Mouse (Mus musculus): Measurements from ENCODE around the gene Cd3d.
A peak's percentile ranks its signal among the peaks of the same experiment; 100 is the strongest.
"Not testable (repeated sequence)": the region's sequence is repeated elsewhere in the genome, so short reads cannot be mapped to it uniquely, and the experiment has no call there.

The Cd3d gene

DNA sequence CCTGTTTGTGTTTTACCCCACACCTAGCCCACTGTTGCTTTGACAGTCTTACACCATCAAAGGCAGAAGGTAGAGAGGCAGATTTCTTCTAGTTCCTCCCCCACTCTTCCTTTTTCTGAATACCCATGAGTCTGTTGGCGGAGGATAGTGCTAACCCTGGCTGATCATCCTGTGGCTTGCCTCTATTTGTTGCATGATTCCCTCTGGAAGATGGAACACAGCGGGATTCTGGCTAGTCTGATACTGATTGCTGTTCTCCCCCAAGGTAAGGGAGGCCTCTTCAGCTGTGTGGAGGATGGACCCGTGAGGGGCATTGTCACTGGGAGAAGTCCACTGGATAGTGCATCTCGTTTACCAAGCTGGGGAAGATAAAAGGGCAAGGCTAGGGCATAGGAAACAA, at the start of gene Cd3d:
Gene Cd3d (plus strand): TSS at position 111 of the 400 bp plus-strand sequence.
- DNase-seq (ENCODE audit: low read depth, low spot score): peak; percentile 71

DNA sequence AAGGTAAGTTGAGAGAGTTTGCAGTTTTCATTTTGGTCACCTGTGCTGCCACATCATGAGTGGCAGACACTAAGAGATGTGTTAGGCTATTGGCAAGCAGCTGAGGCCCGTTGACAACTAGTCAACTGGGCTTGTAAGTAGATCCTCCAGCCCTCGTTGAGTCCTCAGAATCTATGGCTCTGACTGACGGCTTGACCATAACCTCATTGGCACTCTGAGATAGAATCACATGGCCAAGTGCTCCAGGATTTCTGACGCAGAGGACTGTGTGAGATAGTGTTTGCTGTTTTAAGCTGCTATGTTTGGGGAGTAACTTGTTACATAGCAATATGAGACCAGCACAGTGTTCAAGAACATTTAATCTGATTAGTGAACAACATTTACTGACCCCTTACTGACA, 39.8 kb upstream of the Cd3d start:
- DNase-seq (ENCODE audit: low read depth, low spot score): no peak

DNA sequence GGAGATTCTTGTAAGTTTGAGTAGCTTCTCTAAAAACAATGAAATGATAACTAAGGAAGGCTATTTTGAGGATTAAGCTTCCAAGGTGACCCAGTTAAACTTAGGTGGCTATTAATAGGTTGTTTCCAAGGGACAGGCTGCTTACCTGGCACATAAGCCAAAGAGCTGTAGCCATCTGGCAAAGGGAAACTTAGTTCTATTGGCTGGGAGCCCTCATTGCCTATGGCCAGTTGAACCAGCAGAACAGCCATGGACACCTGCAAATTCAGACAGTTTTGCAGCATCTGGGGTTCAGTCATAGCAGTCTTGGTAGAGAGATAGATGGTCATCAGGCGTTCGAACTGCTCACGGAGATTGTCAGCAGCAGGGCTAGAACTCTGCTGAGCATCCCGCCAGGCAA, 39.2 kb upstream of the Cd3d start:
- DNase-seq (ENCODE audit: low read depth, low spot score): no peak

DNA sequence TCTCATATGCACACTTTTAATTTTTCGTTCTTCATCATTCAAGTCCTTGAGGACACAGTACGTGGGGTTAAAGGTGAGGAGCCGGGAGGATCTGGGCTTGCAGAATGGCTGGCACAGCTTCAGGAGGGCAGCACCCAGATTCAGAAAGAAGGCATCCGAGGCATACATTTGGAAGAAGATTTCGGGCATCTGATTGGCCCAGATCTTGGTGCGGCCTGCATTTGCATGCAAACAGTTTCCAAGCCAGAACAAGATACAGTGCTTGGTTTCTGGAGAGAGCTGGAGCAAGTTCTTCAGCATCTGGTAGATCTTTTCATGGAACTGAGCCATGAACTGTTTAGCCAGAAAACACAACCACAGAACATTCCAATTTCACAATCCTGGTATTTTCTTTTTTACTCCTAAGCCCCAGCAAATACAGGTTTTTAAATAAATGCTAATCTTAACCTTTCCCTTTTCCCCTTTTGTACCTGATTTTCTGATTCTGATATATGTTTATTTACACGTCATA, 35.3 kb upstream of the Cd3d start:
- no peak for DNase-seq (ENCODE audit: low read depth, low spot score)

DNA sequence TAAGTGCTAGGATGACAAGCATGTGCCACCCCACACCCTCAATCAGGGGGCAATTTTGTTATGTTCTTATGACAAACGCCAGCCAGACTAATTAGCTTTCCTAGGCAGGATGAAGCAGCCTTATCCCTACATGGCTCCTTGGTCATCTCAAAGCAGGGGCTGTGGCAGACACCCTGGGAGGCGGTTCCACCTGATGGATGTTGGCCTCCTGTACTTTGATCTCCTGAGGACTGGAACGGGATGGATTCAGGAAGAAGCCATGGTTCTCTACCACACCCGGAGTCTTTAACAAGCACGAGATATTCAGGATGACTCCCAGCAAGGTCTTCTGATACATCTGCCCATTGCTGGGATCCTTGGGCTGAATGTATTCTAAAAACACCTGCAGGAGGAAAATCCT, 33.8 kb upstream of the Cd3d start:
- DNase-seq (ENCODE audit: low read depth, low spot score): no peak

DNA sequence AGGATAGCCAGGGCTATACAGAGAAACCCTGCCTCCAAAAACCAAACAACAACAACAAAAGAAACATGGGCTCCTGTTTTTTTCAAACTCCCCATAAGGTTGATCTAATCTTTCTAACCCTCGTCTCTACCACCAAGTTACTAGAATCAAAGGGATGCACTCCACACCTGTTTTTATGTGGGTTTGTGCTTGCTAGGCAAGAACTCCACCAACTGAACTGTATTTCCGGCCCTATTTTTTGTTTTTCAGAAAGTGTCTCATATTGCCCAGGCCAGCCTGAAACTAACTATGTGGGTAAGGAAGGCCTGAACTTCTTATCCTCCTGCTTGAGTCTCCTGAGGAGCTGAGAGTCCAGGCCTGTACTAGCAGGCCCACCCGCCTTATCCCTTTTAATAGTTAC, 27.2 kb upstream of the Cd3d start:
- DNase-seq (ENCODE audit: low read depth, low spot score): peak; percentile 65

DNA sequence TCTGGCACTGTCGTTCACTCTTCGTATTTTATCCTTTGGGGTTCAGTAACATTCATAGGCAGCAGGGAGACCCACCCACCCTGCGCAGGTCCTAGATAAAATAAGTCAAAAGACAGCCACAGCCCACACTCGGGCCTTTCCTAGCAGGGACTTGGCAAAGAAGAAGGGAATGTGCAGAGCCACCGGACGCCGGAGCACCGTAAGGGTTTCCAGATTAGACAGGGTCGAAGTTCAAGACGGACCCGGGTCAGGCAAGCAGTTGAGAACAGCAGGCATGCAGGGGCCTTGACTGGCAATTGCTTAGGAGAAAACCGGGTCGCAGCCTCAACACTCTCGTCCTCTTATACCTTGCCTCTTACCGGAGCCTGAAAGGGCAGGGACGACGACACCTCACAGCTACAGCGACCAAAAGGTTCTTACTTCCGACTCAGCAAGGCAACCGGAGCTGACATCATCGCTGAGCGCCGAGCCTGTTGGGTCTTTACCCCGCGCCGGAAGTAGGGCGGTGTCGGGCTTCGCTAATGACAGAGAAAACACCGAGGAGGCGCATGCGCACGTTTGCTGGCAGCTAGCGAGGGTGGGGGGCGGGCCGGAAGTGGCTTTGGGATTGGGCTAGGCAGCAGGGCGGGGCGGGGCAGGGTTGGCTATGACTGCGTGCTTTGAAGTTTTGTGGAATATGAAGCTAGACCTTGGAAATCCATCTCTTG, 16.3 kb upstream of the Cd3d start, which contains the start of gene Ube4a:
Gene Ube4a (minus strand): TSS at position 475 of the 707 bp plus-strand sequence.
- DNase-seq (ENCODE audit: low read depth, low spot score): peak; percentile 100

DNA sequence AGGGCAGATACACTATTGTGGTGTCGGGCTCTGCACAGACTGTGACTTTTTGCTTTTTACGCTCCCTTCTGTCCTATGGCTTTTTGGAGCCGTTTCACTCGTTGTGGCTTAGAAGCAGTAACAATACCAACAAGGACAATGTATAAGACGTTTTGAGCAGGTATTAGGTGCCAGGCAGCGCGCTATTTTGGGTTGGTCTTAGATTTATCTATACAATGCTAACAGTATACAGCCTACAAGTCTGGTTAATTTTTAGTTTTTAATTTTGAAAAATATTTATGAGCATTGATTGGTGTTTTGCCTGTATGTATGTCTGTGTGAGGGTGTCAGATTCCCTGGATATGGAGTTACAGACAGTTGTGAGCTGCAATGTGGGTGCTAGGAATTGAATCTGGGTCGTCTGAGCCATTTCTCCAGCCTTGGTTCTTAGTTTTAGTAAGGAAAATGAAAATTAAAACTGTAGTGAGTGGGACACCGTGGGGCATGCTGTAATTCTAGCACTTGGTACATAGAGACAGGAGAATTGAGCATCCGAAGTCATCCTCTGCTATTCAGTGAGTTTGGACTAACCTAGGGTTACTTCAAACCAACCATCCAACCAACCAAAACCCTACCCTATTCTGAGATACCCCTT, 15.6 kb upstream of the Cd3d start:
- no peak for DNase-seq (ENCODE audit: low read depth, low spot score)

DNA sequence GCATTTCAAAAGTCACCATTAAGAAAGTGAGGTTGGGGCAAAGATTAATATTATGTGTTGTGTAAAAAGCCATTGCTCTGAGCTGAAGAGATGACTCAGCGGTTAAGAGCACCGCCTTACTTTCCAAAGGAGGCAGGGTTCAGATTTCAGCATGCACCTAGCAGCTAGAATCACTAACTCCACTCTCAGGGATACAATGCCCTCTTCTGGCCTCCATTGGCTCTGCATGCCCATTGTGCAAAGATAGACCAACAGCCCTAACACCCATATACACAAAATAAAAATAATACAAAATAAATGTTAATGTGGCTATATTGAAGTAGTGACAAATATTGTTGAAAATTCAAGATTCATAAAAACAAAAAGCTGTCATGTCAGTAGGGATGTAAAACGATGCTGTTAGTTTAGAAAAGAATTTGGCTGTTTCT, 14.8 kb upstream of the Cd3d start:
- peak; percentile 90 for DNase-seq (ENCODE audit: low read depth, low spot score)

DNA sequence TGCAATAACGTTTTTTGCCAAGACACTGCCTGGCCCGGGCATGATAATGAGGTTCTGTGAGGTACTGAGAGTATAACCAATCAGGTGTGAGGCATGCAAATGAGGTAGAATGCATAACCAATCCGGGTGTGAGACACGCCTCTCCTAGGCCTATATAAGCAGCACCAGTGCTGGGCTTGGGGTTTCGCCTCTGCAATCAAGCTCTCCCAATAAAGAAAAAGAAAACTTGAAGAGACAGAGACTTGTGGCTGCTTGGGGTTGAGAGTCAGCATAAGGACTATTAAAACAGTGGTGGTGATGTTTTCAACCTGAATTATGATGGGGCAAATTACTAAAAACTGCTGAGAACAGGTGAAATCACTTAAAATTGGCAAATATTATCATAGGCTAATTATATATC, 13.8 kb upstream of the Cd3d start:
- DNase-seq (ENCODE audit: low read depth, low spot score): not testable (repeated sequence)

DNA sequence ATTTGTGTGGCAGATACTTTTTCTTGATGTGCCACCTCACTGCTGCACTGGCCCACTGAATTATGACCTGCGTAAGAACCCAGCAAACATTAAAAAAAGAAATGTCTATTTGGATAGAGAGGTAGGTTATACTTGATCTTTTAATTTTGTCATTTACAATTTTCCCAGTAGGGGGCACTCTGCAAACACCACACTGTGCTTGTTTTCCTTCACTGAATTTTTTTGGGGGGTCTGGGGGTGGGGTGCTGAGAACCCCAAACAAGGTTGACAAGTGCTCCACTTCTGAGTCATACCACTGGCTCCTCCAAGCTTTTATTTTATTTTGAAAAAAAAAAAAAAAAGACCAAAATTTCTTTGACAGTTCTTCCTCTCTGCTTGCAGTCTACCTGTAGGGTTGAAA, 12.1 kb upstream of the Cd3d start:
- DNase-seq (ENCODE audit: low read depth, low spot score): peak; percentile 65

DNA sequence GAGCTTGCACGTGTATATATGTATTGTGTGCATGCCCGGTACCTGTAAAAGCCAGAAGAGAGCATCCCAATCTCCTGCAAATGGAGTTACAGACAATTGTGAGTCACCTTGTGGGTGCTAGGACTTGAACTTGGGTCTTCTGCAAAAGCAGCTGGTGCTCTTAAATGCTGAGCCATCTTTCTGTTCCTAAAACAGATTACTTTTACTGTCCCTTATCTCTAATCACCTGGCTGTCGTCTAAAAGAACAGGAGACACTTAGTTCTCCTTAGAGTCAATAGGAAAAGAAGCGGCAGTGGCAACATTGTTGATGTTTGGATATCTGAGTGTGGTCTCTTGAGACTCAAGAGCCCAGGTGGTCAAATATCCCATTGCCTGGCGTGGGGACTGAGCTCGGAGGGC, 3.8 kb upstream of the Cd3d start:
- no peak for DNase-seq (ENCODE audit: low read depth, low spot score)

DNA sequence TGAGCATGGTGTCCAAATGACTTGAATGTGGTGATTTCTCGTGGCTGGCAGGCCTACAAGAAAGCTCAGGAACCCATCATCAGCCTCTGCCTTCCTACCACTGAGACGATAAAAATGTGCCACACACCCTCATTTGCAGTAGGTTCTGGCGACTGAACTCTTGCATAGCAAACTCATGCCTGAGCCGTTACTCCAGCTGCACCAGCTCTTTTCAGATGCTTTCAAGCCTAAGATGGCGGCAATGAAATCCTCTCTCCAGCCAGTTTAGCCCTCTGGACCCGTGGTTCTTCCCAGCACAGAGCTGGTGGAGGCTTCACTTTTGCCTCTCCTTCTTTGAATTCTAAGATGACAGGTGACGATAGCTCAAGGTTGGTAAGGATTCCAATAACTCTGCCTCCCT, 1.8 kb upstream of the Cd3d start:
- peak; percentile 36 for DNase-seq (ENCODE audit: low read depth, low spot score)

DNA sequence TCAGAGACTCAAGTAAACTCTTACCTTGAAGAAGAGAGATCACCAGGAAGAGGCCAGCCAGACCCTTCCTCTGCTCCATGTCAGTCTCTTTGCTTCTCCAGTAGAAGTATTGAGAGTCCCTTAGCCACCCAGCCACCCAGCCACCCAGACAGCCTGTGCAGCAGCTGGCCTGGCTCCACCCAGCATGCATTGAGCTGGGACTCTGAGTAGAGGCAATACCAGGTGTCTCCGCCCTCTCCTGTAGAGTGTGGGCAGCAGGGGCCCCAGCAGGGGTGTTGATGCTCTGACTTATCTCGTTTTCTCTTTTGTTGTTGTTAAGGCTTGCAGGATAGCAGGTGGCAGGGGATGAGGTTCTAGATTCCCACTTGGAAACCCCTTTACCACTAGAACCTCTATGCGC, 1.3 kb upstream of the Cd3d start, which contains the start of gene Cd3g:
Gene Cd3g (minus strand): TSS at position 190 of the 400 bp plus-strand sequence.
- peak; percentile 89 for DNase-seq (ENCODE audit: low read depth, low spot score)

DNA sequence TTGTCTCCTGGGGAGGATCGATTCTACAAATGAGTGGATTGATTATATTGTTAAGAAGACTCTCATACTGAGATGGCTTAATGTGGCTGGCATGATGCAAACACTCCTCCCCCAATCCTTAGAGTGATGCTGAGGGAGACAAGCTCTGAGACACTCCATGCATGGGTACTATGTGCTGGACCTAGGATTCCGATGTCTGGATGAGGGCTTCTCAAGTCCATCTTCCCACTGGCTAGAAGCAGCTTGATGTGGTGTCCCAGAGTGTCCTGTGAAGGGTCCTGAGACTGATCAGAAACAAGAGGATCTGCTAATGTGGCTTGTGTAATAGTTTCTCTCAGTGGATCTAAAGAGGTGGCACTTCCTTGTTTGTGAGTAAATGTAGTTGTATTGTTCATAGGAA, 482 bp upstream of the Cd3d start:
- DNase-seq (ENCODE audit: low read depth, low spot score): peak; percentile 38

DNA sequence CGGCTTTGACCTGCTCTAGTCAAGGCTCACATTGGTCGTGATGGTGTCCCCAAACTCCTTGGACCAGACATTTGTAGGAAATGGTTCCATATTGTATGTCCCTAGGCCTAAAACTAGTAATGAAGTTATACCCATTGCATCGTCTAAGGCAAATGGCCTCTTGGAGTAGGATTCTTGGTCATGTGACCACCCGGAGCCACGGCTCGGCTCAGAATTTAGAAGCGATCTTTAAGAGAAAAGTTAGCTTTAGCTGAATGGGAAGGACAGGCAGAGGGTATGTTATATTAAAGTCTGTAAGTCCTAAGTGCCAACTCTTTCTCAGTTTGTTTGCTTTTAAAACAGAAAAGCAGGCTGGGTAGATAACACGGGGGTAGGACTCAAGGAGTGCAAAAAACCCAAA, 495 bp downstream of the Cd3d start:
- peak; percentile 50 for DNase-seq (ENCODE audit: low read depth, low spot score)

DNA sequence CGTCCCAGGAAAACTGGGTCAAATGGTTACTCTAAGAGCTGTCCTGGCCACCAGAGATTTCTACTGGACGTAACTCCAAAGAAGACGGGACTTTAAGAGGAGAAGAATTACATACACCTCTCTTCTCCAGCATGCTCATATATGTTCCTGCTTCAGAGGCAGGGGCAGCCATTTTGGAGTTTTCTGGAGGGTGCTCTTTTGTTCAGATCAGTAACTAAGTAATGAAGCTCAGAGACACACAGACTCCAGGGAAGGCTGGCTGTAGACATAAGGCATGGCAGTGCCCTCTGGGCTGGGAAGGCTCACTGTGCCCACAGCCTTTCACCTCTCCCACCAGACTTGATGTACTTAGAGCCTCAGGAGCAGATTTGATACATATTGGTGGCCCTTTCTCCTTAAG, 945 bp downstream of the Cd3d start:
- peak; percentile 54 for DNase-seq (ENCODE audit: low read depth, low spot score)

DNA sequence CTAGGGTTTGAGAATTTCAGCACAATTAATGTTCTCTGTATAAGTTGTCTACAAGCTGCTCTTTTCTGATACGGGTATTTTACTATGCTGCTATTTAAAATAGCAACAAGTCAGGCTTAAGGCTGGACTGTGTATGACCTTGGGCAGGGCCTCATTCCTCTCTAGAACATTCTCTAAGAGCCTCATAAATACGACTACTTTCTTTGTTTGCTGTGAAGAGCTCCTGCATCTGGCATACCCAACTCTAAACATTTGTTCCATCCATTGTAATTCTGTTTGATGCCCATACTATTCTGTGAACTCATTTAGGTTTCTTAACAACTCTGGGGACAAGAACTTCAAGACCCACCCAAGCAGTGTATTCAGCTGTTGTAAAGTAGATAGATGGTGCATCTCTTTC, 1.4 kb downstream of the Cd3d start:
- DNase-seq (ENCODE audit: low read depth, low spot score): no peak

DNA sequence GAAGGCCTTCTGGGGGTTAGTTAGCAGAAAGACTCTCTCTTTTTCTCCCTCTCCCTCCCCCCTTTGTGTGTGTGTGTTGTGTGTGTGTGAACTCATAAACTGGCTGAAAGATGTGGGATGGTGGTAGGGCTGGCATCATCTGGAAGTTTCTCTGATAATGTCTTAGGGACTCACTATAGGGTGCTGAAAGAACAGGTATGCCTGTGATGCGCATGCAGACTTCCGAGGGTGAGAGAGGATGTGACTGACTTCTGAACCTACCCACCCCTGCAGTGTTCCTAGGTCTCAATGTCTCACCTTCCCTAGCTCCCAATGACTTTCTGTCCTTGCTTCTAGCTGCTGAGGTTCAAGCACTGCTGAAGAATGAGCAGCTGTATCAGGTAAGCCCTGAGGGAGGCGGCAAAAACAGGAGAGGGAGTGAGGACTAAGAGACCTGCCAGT, 4.2 kb downstream of the Cd3d start:
- DNase-seq (ENCODE audit: low read depth, low spot score): peak; percentile 69

DNA sequence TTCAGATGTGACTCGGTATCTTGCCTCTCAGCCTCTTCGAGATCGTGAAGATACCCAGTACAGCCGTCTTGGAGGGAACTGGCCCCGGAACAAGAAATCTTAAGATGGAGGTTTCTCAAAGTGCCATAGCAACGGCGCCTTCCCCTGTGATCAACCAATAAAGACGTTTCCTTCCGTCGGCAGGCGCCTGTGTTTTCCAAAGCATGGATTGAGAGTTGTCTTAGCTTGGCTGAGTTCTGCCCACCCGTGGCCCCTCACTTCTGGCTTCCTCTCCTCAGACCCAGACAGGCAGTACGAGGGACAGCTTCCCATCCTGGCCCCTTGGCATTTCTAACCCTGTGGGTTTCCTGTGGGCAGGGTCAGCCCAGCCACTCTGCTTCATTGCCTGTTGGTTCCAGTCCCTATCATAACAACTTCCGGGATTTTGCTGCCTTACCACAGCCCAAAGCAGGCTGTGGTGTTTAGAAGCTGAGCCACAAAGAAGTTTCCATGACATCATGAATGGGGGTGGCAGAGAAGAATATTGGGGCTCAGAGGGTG, 4.7 kb downstream of the Cd3d start:
- peak; percentile 96 for DNase-seq (ENCODE audit: low read depth, low spot score)

DNA sequence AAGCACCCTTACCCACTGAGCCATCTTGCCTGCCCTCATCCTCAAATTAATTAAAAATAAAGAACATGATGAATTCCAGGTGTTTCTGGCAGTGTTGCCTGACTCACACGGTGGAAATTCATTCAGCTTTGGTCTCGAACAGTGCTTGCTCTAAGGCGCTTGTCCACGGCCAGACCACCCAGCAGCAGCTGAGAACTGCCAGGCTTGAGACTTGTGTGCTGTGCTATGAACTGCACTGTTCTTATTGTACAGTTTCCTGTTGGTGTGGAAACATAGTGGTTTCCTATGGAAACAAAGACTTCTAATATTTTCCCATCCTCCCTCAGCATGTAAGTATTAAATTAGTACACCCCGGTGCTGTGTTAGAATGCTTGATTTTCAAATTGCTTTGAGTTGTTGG, 5.4 kb downstream of the Cd3d start:
- DNase-seq (ENCODE audit: low read depth, low spot score): peak; percentile 73

DNA sequence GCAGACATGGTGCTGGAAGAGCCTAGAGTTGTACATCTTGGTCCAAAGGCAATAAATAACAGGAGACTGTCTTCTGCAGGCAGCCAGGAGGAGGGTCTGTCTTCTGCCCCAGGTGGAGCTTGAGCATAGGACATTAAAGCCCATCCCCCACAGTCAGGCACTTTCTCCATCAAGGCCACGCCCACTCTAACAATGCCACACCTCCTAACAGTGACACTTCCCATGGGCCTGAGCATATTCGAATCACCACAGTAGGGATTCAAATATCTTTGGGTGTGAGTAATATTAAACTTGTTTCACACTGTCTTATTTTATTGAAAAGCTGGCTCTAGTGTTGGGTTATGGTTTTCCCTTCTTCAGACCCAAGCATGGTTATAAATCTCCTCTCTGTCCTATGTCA, 10.2 kb downstream of the Cd3d start:
- DNase-seq (ENCODE audit: low read depth, low spot score): no peak

DNA sequence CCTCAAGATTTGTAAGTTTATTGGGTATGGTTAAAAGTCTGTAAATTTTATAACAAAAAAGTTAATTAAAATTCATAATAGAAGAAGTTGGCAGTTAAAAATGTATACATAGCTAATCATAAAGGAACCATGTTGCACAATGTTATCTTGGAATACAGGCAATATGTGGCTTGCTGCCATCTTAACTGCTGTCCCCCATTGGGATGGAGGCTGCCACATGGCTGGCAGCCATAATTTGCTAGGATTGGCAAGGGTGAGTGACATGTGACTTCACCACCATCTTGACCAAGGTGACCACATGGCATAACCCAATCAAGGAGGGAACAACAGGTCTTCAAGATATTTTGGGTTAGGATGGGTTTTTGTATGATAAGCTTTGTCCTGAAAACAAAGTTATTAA, 10.7 kb downstream of the Cd3d start:
- no peak for DNase-seq (ENCODE audit: low read depth, low spot score)

All from CD4-positive, CD25-positive, alpha-beta regulatory T cell, adult 2 months (primary cell).